Mouse (Mus musculus): ENCODE measurements around the gene Irak3. TPM values are rescaled to one million over a fixed set of nuclear protein-coding genes. Genes with fewer than 3 reads are reported as not detected.
"Not testable (repeated sequence)": the region's sequence is repeated elsewhere in the genome, so short reads cannot be mapped to it uniquely, and the experiment has no call there.

The Irak3 gene
- total RNA-seq (2021): 1 to 10 TPM; 2.1 to 2.4 TPM
- long read RNA-seq, experiment 1: 0 reads
- long read RNA-seq, experiment 2: 0 reads

DNA sequence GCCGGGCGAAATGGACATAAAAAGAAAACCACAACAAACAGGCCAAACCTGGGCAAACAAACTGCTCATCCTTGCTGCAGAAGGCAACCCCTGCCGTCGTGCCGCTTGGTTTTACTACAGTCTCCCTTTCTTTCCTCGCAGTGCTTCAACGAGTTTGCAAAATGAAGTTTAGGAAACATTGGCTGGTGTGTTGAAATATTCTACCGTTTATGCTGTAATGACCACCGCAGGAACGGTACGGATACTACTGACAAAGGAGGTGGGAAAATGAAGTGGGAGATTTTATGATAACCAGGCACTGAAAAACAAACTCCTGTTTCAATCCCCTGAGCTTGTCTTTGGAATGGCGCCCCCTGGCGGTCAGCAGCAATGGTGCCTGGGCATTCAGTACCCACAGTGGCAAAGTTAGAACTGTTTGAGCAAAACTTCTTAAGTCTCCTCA, at the start of gene Irak3:
Irak3 (minus strand) TSS at position 170 of the 442 bp plus-strand sequence.
- intact Hi-C loops (cut with DNase I): no loop called here
- peak; percentile 81 to 84 for DNase-seq

- intact Hi-C loops (cut with DNase I): loop anchor here (10.0 kb wide), 1 partner anchor 414 kb away; no protein-coding TSS in a partner anchor
Measured at GRCm38 (mm10) chr10:120250911-120251683, 49.2 kb upstream of the Irak3 start.

GRCm38 (mm10) chr10:120246994-120247750, 45.2 kb upstream of the Irak3 start:
- intact Hi-C loops (cut with DNase I): no loop called here
- no peak for DNase-seq

More at GRCm38 (mm10) chr10:120250911-120251683, 49.2 kb upstream of the Irak3 start:
- DNase-seq: no peak

- DNase-seq: no peak
- intact Hi-C loops (cut with DNase I): no loop called here
Measured at GRCm38 (mm10) chr10:120245681-120246080, 43.8 kb upstream of the Irak3 start.

GRCm38 (mm10) chr10:120242421-120242820, 40.5 kb upstream of the Irak3 start:
- intact Hi-C loops (cut with DNase I): no loop called here
- DNase-seq: no peak

- intact Hi-C loops (cut with DNase I): no loop called here
- DNase-seq: no peak
Measured at GRCm38 (mm10) chr10:120239476-120239875, 37.5 kb upstream of the Irak3 start.

DNA sequence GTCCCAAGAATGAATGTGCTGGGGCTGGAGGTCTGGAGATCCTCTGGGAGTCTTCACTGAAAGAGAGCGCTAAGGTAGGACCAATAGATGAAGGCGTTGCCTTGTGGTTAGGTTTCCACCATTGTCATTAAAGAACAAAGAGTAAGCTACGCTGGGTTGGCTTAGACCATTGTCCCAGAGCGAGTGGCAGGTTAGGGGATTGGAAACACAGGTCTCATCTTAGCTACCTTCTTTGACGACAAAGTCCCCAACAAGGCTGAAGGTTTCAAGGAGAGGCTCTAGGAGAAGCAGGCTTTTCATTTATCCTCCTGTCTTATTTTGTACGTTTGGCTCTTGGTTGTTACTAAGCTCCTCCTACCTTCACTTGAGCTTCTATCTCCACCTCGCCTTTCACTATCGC, 36.3 kb upstream of the Irak3 start:
- DNase-seq: no peak
- intact Hi-C loops (cut with DNase I): no loop called here

DNA sequence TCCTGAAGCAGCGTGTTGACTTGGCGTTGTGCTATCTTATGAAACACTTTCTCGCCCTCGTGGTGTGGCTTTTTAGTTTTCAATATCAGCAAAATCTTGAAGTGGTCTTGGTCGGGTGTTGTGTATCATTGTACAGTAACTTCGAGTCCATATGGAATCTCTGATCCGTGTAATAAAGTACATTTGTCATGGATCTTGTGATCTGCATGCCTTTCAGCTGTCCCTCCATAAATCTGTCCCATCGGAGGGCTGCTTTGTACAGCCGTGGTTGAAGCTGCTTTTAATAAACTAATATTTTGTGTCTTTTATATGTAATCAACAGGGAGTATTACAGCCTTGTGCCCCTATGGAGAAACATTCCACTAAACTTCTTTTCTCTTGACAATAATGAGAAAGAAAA, 34.9 kb upstream of the Irak3 start:
- DNase-seq: no peak
- intact Hi-C loops (cut with DNase I): no loop called here

GRCm38 (mm10) chr10:120233655-120234367, 31.9 kb upstream of the Irak3 start:
- intact Hi-C loops (cut with DNase I): loop anchor here (5.0 kb wide), 1 partner anchor 38 kb away; no protein-coding TSS in a partner anchor
- DNase-seq: peak in 1 of 2 experiments; percentile 40

- intact Hi-C loops (cut with DNase I): loop anchor here (5.0 kb wide), 1 partner anchor 41 kb away; no protein-coding TSS in a partner anchor
- peak; percentile 47 to 50 for DNase-seq
Measured at GRCm38 (mm10) chr10:120231718-120232117, 29.8 kb upstream of the Irak3 start.

- intact Hi-C loops (cut with DNase I): no loop called here
- DNase-seq: peak; percentile 74 to 83
Measured at GRCm38 (mm10) chr10:120226871-120227661, 25.1 kb upstream of the Irak3 start, which contains the start of gene Llph. TSS of gene Llph (plus strand) at chr10:120227070.

DNA sequence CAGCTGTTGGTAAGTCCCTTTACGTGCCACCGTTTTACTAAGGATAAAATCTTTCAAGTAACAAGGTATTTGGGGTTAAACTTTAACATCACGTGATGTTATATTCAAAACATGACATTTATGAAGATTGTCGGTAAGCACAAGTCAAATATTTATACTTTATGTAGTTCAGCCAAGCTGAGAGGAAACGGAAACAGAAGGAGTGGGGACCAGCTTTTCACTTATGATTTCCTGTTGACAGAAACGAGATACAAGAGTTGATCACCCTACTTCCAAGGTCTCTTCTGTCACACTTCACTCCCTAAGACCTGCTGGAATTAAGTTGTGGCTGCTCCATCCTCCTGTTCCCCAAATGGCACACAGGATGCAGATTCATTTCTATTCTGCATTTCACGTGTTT, 18.8 kb upstream of the Irak3 start:
- intact Hi-C loops (cut with DNase I): no loop called here
- no peak for DNase-seq

DNA sequence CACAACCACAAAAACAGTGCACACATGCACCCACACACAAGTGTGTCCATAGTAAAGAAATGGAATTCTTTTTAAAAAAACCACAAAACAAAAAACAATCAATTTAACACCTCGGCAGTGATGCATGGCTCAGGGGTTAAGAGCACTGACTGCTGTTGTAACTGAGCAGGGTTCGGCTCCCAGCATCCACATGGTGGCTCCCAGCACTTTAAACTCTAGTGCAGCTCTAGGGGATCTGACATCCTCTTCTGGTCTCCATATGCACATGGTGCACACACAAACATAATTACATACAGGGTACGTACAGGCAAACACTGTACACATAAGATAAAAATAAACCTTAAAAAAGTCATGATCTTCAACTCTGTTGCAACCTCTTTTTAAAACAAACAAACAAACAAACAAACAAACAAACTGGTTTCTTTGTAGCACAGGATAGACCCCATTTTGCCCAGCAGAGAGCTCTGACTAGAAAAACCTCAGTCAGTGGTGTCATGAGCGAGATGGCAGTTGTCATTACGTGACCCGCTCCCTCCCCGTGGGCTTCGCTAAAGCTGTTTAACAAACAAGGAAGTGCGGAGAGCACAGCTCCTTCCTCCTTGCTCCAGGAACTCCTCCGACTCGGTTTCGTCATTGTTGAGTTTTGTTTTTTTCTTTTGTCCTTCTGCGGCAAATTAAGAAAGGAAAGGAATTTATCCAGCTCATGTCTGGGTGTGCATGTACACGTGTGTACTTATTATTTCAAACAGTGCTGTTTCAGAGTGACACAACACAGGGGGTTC, 17.8 kb upstream of the Irak3 start:
- intact Hi-C loops (cut with DNase I): no loop called here
- DNase-seq: no peak

GRCm38 (mm10) chr10:120218996-120219395, 17.1 kb upstream of the Irak3 start:
- no peak for DNase-seq
- intact Hi-C loops (cut with DNase I): no loop called here

DNA sequence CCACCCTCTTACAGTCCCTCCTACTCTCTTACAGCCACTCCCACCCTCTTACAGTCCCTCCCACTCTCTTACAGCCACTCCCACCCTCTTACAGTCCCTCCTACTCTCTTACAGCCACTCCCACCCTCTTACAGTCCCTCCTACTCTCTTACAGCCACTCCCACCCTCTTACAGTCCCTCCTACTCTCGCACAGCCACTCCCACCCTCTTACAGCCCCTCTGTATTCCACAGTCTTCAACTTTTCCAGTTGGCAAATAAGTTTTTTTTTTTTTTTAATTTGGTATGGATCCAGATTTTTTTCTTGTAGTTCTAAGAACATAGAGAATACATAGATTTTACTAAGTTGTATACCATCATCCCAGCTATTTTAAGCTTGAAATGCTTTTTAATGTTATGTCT, 15.2 kb upstream of the Irak3 start:
- DNase-seq; intact Hi-C loops (cut with DNase I): not testable (repeated sequence)

DNA sequence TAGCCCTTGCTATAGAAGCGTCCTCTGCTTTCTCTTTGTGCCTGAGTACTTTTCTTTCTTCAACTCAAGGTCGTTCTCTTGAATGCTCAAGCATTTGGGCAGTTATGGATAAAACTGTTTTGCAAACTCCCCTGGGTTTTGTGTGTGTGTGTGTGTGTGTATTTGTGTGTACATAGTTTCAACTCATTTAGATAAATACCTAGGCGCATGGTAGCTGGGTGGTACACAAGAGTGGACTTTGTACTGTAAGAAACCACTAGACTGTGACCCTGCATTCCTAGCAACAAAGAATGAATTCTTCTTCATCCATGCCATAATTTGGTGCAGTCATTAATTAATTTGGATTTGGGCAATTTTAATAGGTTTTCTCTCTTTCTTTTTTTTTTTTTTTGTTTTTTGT, 8.2 kb upstream of the Irak3 start:
- intact Hi-C loops (cut with DNase I): no loop called here
- DNase-seq: no peak

GRCm38 (mm10) chr10:120209539-120209925, 7.6 kb upstream of the Irak3 start:
- DNase-seq: no peak
- intact Hi-C loops (cut with DNase I): no loop called here

DNA sequence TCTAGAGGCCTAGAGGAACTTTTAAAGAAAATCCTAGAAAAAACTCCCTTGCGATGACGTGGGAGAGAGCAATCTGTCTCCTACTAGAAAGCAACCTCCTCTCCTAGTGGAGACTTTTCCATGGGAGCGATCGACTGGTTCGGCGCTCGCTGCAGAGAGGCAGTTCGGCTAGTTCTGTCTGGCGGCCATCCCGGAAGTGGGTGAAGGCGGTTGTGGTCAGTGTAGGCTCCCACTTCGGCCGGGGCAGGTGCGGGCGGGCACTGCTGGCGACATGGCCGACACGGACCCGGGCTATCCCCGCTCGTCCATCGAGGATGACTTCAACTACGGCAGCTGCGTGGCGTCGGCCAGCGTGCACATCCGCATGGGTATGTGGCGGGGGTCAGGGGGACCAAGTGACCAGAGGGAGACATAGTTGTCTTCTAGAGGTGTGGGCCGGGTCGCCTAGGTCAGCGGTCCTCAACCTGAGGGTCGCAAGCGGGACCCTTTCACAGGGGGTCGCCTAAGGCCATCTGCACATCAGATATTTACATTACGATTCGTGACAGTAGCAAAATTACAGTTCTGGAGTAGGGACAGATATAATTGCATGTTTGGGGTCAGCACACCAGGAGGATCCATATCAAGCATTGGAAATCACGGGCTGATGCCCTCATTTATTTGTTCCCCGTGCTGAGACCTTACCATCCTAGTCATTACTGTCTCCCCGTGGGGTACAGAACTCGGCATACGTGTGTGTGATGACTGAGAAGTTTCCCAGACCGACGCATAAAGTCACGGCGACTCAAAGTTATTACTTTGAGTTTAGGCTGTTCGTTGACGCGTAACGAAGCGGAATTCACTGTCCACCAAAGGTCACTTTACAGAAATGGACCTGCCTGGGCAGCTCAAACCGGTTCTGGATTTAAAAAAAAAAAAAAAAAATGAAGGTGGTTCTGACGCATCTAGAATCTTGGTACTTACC, 6.9 kb upstream of the Irak3 start:
- intact Hi-C loops (cut with DNase I): no loop called here
- DNase-seq: peak; percentile 84 to 85

Data from gastrocnemius, postnatal 36 days (tissue).